Mouse (Mus musculus): ENCODE results near the gene Psmc5. TPM values are rescaled to one million over a fixed set of nuclear protein-coding genes. Genes with fewer than 3 reads are reported as not detected.

Psmc5 gene
- polyA plus RNA-seq, 1 experiment: 54.4 TPM

GRCm38 (mm10) chr11:106283371-106283770, 27.4 kb downstream of the Psmc5 start:
- no peak for TF ChIP-seq GATA1 (IDR thresholded peaks at IDR 0.05; ENCODE audit: low read length)

DNA sequence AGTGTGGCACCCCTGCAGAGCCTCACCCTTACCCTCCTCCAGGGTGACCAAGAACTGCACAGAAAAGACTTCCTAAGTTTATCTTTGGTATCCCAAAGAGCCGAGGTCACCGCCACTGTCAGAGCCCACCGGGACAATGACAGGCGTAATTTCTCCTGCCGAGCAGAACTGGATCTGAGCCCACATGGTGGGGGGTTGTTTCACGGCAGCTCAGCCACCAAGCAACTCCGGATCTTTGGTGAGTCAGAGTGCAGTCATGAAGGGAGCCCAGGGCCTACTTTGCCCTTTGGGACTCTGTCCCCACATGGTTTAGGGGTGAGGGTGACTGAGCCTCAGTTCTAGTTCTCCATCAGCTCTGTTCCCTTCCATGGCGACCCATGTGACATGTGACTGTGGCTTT, 28.2 kb downstream of the Psmc5 start:
- TF ChIP-seq GATA1 (IDR thresholded peaks at IDR 0.05; ENCODE audit: low read length): no peak

DNA sequence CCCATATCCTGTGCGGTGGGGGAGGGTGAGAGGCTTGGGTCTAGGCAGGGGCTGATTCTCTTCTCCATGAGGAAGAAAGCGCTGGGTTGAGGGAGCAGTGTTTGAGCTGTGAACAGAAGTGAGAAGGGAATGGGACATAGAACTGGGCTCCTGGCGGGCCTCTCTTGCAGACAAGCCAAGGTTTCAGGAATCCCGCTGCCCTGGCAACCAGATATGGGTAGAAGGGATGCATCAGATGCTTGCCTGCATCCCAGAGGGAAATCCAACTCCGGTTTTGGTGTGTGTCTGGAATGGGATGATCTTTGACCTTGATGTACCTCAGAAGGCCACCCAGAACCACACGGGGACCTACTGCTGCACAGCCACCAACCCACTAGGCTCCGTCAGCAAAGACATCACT, 30.3 kb downstream of the Psmc5 start:
- TF ChIP-seq GATA1 (IDR thresholded peaks at IDR 0.05; ENCODE audit: low read length): no peak

DNA sequence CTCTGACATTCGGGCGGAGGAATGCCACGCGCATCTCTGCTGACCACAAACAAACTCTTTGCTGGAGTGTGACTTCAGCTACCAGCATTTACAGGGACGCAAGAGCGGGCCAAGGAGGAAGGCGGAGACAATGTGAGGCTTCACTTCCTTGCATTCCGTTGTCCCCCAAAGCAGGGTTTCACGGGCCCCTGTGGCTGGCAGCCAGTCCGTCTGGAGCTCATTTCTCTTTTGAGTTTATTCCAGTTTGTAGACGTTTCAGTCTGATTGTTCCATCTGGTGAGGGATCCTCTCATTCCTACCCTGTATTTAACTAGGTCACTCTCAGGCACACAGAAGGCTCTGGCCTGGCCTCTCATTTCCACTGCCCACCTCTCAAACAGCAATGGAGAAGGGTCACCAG, 31.0 kb downstream of the Psmc5 start:
- no peak for TF ChIP-seq GATA1 (IDR thresholded peaks at IDR 0.05; ENCODE audit: low read length)

DNA sequence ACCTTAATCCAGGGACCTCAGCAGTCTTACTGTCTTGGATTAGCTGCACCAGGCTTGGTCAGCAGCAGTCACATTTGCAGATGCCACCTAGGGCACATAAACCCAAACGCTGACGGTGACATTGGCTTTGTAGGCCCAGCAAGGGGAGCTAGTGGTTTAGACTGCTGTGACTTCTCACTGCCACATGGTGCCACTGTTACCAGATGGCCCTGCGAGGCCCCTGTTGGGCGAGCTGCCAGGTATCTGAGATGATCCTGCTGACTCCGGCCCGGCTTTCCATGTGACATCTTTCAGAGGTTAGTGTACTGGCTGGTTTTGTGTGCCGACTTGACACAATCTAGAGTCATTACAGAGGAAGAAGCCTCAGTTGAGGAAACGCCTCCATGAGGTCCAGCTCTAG, 33.4 kb downstream of the Psmc5 start:
- TF ChIP-seq GATA1 (IDR thresholded peaks at IDR 0.05; ENCODE audit: low read length): no peak

DNA sequence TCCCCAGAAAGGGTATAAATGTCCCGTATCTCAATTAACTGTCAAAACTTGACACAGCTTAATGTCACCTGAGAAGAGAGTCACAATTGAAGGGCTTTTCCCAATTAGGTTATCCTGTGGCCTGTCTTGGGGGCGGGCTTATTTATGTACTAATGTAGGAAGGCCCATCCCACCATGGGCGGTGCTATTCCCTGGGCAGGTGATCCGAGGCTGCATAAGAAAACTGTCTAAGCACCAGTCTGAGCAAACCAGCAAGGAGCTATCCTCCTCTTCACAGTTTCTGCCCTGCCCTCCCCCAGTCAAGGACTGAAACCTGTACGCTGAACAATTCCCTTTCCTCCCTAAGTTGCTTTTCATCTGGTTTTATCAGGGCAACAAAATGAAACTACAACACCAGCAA, 34.4 kb downstream of the Psmc5 start:
- TF ChIP-seq GATA1 (IDR thresholded peaks at IDR 0.05; ENCODE audit: low read length): no peak

DNA sequence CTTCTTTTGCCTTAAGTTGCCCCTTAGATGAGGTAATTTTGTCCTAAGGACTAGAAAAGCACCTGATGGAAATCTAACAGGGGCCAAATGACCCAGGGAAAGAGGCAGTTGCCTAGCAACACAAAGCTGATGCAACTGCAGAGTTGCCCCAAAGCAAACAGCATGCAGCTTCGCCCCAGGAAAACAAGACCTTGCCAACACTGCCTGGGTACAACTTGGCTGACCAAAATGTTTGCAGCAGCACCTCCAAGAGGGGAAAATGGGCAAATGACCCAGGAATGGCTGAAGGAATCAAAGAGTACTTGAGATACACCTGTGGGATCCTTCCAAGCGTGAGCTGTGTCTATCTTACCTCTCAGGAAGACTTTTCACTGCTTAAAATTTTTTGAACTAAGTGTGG, 35.9 kb downstream of the Psmc5 start:
- no peak for TF ChIP-seq GATA1 (IDR thresholded peaks at IDR 0.05; ENCODE audit: low read length)

DNA sequence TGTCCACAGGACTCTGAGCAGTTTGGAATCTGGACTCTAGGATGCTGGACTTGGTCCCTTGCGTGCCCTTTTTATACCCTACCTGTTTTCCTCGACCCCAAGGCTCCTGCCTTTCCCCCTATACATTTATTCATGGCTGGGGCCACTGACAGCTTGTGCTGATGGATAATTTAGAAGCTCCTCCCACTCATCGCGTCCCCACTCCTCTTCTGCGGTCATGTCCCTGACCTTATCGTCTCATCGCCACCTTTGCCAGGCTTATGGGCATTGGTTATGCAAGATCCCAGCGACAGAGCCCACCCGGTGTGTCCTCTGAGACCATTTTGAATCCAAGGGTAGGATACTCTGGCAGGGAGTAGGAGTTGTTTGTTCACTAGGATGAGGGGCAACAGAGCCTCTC, 45.8 kb downstream of the Psmc5 start, which contains the start of gene Gh:
Gh (minus strand) TSS at position 101 of the 400 bp plus-strand sequence.
- TF ChIP-seq GATA1 (IDR thresholded peaks at IDR 0.05; ENCODE audit: low read length): no peak

- TF ChIP-seq GATA1 (IDR thresholded peaks at IDR 0.05; ENCODE audit: low read length): no peak
Observed at GRCm38 (mm10) chr11:106302634-106303033, 46.7 kb downstream of the Psmc5 start.

- no peak for TF ChIP-seq GATA1 (IDR thresholded peaks at IDR 0.05; ENCODE audit: low read length)
Observed at GRCm38 (mm10) chr11:106305348-106306064, 49.6 kb downstream of the Psmc5 start.

DNA sequence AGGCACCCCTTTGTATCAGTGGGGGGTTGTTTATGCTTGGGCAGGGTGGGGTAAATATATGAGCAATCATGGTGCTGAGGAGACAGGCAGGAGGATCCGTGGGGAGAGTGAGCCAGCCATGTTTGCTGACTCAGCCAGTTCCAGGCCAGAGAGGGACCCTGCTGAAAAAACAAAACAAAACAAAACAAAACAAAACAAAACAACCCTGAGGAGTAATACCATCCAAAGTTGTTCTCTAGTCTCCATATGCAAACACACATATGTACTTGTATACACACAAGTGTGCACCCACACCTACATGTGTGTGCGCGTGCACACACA, 50.1 kb downstream of the Psmc5 start:
- TF ChIP-seq GATA1 (IDR thresholded peaks at IDR 0.05; ENCODE audit: low read length): no peak

DNA sequence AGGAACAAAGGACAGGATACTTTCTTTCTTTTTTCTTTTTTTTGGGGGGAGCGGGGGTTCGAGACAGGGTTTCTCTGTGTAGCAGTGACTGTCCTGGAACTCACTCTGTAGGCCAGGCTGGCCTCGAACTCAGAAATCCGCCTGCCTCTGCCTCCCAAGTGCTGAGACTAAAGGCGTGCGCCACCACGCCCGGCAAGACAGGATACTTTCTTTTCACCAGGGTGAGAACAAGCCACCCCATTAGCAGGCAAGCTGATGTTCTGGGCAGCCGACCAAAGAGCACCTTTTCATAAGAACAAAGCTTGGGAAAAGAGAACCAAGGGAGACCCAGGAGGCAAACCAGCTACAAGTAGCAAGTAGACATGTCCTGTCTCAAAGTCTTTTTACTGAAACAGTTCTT, 50.8 kb downstream of the Psmc5 start:
- no peak for TF ChIP-seq GATA1 (IDR thresholded peaks at IDR 0.05; ENCODE audit: low read length)

DNA sequence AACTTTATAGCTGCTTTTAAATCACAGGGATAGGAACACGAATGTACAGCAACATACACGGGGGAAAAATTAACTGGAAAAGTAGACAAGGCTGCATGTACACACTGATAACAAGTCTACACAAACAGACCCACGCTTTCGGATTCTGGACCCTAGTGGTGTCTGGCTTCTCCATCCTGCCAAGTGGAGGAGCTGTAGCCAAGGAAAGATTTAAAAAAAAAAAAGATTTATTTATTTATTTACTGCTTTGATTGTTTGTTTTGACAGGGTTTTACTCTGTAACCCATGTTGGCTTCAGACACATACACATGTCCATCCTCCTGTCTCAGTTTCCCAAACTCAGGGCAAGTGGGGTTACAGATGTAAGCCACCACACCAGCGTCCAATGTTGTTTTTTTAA, 51.5 kb downstream of the Psmc5 start:
- TF ChIP-seq GATA1 (IDR thresholded peaks at IDR 0.05; ENCODE audit: low read length): no peak

GRCm38 (mm10) chr11:106308162-106308561, 52.2 kb downstream of the Psmc5 start:
- no peak for TF ChIP-seq GATA1 (IDR thresholded peaks at IDR 0.05; ENCODE audit: low read length)

DNA sequence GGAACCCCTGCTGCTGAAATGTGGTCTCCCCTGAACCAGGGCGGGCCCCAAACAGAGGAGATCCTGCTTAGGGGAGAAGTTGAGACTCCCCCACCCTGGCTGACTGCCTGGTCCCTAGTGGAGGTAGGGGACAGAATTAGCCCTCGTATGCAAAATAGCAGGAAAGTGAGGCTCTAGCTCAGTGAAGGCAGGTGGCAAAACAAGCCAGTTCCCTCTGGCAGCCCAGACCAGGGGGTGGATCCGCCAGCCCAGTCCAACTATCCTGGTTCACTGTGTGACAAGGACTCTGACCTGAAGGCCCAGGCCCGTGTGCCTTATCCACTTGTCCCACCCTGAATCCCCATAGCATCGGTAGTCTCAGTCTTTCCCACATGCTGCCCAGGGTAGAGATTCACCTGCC, 54.2 kb downstream of the Psmc5 start:
- TF ChIP-seq GATA1 (IDR thresholded peaks at IDR 0.05; ENCODE audit: low read length): no peak

Other genes with a start within 250 kb of the Psmc5 start
- gene Kcnh6, start 248.0 kb upstream of the Psmc5 start, polyA plus RNA-seq (2012): not detected in 2 replicates
- 37.1 and 91.6 TPM in 2 replicates for gene Dcaf7, start 219.3 kb upstream of the Psmc5 start, polyA plus RNA-seq (2012)
- 19.8 and 20.1 TPM in 2 replicates for gene Taco1, start 190.1 kb upstream of the Psmc5 start, polyA plus RNA-seq (2012)
- 3.1 and 3.5 TPM in 2 replicates for gene Map3k3, start 171.5 kb upstream of the Psmc5 start, polyA plus RNA-seq (2012)
- gene Gm10840, start 95.3 kb upstream of the Psmc5 start, polyA plus RNA-seq (2012): not detected in 2 replicates
- 218 and 245 TPM in 2 replicates for gene Limd2, start 95.3 kb upstream of the Psmc5 start, polyA plus RNA-seq (2012)
- gene Strada, start 54.0 kb upstream of the Psmc5 start, polyA plus RNA-seq (2012): 34.1 and 40.1 TPM in 2 replicates
- 2.1 and 3.0 TPM in 2 replicates for gene Ccdc47, start 39.8 kb upstream of the Psmc5 start, polyA plus RNA-seq (2012)
- 29.6 and 36.2 TPM in 2 replicates for gene Ddx42, start 39.2 kb upstream of the Psmc5 start, polyA plus RNA-seq (2012)
- gene Ftsj3, start 75 bp upstream of the Psmc5 start, polyA plus RNA-seq (2012): 7.3 and 23.1 TPM in 2 replicates
- 109 and 155 TPM in 2 replicates for gene Smarcd2, start 16.8 kb downstream of the Psmc5 start, polyA plus RNA-seq (2012)
- 0.04 TPM in 1 of 2 replicates, not detected in the other for gene Tcam1, start 20.5 kb downstream of the Psmc5 start, polyA plus RNA-seq (2012)
- gene Gh, start 45.7 kb downstream of the Psmc5 start, polyA plus RNA-seq (2012): not detected in 2 replicates
- gene Cd79b, start 58.6 kb downstream of the Psmc5 start, polyA plus RNA-seq (2012): not detected in 2 replicates
- gene Scn4a, start 97.1 kb downstream of the Psmc5 start, polyA plus RNA-seq (2012): not detected in 2 replicates
- gene Prr29, start 109.3 kb downstream of the Psmc5 start, polyA plus RNA-seq (2012): not detected in 2 replicates
- 50.5 and 63.1 TPM in 2 replicates for gene Icam2, start 131.9 kb downstream of the Psmc5 start, polyA plus RNA-seq (2012)
- gene Ern1, start 231.7 kb downstream of the Psmc5 start, polyA plus RNA-seq (2012): 6.6 and 10.8 TPM in 2 replicates